Mouse (Mus musculus) cerebral cortex, adult 2 months (tissue): Measurements from ENCODE around the gene Rab11b.

ENCODE experiments used
- WGBS: fragments of 180-500 bp; shearing (Covaris S2); methylation state at CpG from one replicate; pipeline ENCODE4 v1.1.7; 2018; 5-methylcytosine and 5-hydroxymethylcytosine counted together

Rab11b gene

GRCm38 (mm10) chr17:33771617-33772016 is 11.3 kb upstream of the Rab11b start:
- WGBS, result 93% methylated on average over 4 of the region's 4 CpGs

- 82% methylated on average over 3 of the region's 3 CpGs for WGBS
These were observed 6.1 kb upstream of the Rab11b start for GRCm38 (mm10) chr17:33766389-33766788.

- under 1% methylated on average over 38 of the region's 38 CpGs for WGBS
These were observed 519 bp downstream of the Rab11b start for GRCm38 (mm10) chr17:33759767-33760254.

- 41% methylated on average over 4 of the region's 4 CpGs for WGBS
These were observed 3.1 kb downstream of the Rab11b start for GRCm38 (mm10) chr17:33757231-33757630.

- 41% methylated on average over 3 of the region's 3 CpGs for WGBS
These were observed 4.1 kb downstream of the Rab11b start for GRCm38 (mm10) chr17:33756108-33756790.

GRCm38 (mm10) chr17:33755418-33756107 is 4.8 kb downstream of the Rab11b start:
- 67% methylated on average over 10 of the region's 10 CpGs for WGBS

GRCm38 (mm10) chr17:33754656-33755055 is 5.7 kb downstream of the Rab11b start:
- WGBS, result 76% methylated on average over 1 of the region's 1 CpGs

GRCm38 (mm10) chr17:33752297-33752696 is 8.0 kb downstream of the Rab11b start:
- WGBS, result 85% methylated on average over 2 of the region's 2 CpGs

GRCm38 (mm10) chr17:33749451-33749850 is 10.9 kb downstream of the Rab11b start:
- WGBS, result 98% methylated on average over 5 of the region's 5 CpGs

- WGBS, result 46% methylated on average over 2 of the region's 2 CpGs
These were observed 14.3 kb downstream of the Rab11b start for GRCm38 (mm10) chr17:33746011-33746410.

GRCm38 (mm10) chr17:33744686-33745384 is 15.5 kb downstream of the Rab11b start:
- 85% methylated on average over 5 of the region's 5 CpGs for WGBS

- WGBS, result 93% methylated on average over 1 of the region's 1 CpGs
These were observed 17.9 kb downstream of the Rab11b start for GRCm38 (mm10) chr17:33742420-33742819.

- 80% methylated on average over 10 of the region's 10 CpGs for whole genome bisulfite sequencing
These were observed 26.8 kb downstream of the Rab11b start for GRCm38 (mm10) chr17:33733526-33733925.

- 70% methylated on average over 9 of the region's 9 CpGs for WGBS
These were observed 27.7 kb downstream of the Rab11b start for GRCm38 (mm10) chr17:33732556-33733083.

GRCm38 (mm10) chr17:33729215-33729614 is 31.1 kb downstream of the Rab11b start:
- WGBS, result 37% methylated on average over 2 of the region's 2 CpGs

GRCm38 (mm10) chr17:33728396-33728795 is 31.9 kb downstream of the Rab11b start:
- WGBS, result 83% methylated on average over 2 of the region's 2 CpGs

GRCm38 (mm10) chr17:33719736-33720378 is 40.5 kb downstream of the Rab11b start:
- WGBS, result 78% methylated on average over 7 of the region's 7 CpGs

- WGBS, result 30% methylated on average over 10 of the region's 10 CpGs
These were observed 41.2 kb downstream of the Rab11b start for GRCm38 (mm10) chr17:33718944-33719725.

- 1% methylated on average over 46 of the region's 46 CpGs for WGBS
These were observed 41.9 kb downstream of the Rab11b start, which contains the start of gene March2 for GRCm38 (mm10) chr17:33718384-33718881. TSS of gene March2 (minus strand) at chr17:33718670.

GRCm38 (mm10) chr17:33717982-33718381 is 42.3 kb downstream of the Rab11b start:
- 5% methylated on average over 8 of the region's 8 CpGs for WGBS

- whole genome bisulfite sequencing, result 94% methylated on average over 1 of the region's 1 CpGs
These were observed 43.1 kb downstream of the Rab11b start for GRCm38 (mm10) chr17:33717246-33717645.
